ENCODE assay signal across 22 mouse cellular contexts in the genomic region with DNA sequence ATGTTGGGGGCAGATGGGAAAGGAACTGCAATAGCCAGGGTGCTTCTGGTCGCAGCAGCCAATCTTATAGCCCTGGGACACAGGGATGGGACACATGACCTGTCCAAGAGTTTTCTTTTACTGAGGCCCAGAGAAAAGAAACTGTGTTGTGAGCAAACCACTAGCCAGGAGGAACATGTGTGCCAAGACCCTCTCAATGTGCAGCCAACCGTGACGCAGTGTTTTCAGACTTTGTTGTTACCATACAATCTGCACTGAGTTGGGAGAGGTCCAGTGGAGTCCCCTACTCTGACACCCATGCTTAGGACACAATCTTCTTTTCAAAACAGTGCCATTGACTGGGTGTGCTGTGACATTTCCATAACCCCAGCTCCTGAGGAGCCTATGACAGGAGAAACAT. TPM values are rescaled to one million over a fixed set of nuclear protein-coding genes. Genes with fewer than 3 reads are reported as not detected.
"Had no signal": no experiment of that assay in that cellular context is flagged by ENCODE, and none has a peak within 500 bp of the region (broad histone marks: within the 10 kb centered on the region; RNA-seq: fewer than 3 reads in every experiment).

No protein-coding gene starts in this region.

- DNase-seq: liver, postnatal 0 days; lung, adult 2 months; lung, postnatal 14 days; lung, postnatal 36 days; retina, postnatal 1 day; right cerebral cortex, adult 18-20 months; right cerebral cortex, postnatal 25 days; right cerebral cortex, postnatal 4 days; spleen, adult 18-20 months; thymus, adult 18-20 months; thymus, postnatal 14 days; thymus, postnatal 36 days had no signal

- H3K4me3 ChIP-seq: lung, embryonic 15.5 days; midbrain, embryonic 10.5 days; midbrain, embryonic 12.5 days; midbrain, embryonic 15.5 days; myocyte; neural tube, embryonic 13.5 days; neural tube, embryonic 15.5 days had no signal

- H3K36me3 ChIP-seq: lung, embryonic 15.5 days; midbrain, embryonic 10.5 days; midbrain, embryonic 12.5 days; midbrain, embryonic 15.5 days; neural tube, embryonic 13.5 days; neural tube, embryonic 15.5 days had no signal

- H3K27ac ChIP-seq: lung, embryonic 15.5 days; macrophage; midbrain, embryonic 10.5 days; midbrain, embryonic 12.5 days; midbrain, embryonic 15.5 days; neural tube, embryonic 13.5 days; neural tube, embryonic 15.5 days had no signal

- H3K4me2 ChIP-seq: lung, embryonic 15.5 days; midbrain, embryonic 12.5 days; midbrain, embryonic 15.5 days; neural tube, embryonic 13.5 days; neural tube, embryonic 15.5 days had no signal

- ATAC-seq: liver, postnatal 0 days; lung, postnatal 0 days; midbrain, embryonic 15.5 days had no signal

- H3K9ac ChIP-seq: liver, postnatal 0 days; lung, embryonic 15.5 days; midbrain, embryonic 12.5 days; midbrain, embryonic 15.5 days; neural tube, embryonic 13.5 days; neural tube, embryonic 15.5 days had no signal

- H3K9me3 ChIP-seq: lung, embryonic 15.5 days; midbrain, embryonic 10.5 days; midbrain, embryonic 12.5 days; midbrain, embryonic 15.5 days; neural tube, embryonic 13.5 days; neural tube, embryonic 15.5 days had no signal

RNA-seq across cellular contexts. Expression of gene Grhl1, which starts 4.5 kb away (rescaled TPM):
- total RNA-seq: megakaryocyte-erythroid progenitor cell, adult 5-6 weeks had no signal
